Mouse (Mus musculus) E14TG2a.4 (cell line): Measurements from ENCODE around the gene Unc5b.

Source experiments
- CTCF ChIP-seq: conservative IDR thresholded peaks from 2 replicates; pipeline ENCODE4 v1.5.1; 2014; ENCODE audit warnings: low read length
- POU5F1 ChIP-seq: IDR thresholded peaks from 2 replicates; pipeline ENCODE4 v1.6.1; 2014; ENCODE audit warnings: low read length, borderline replicate concordance

DNA sequence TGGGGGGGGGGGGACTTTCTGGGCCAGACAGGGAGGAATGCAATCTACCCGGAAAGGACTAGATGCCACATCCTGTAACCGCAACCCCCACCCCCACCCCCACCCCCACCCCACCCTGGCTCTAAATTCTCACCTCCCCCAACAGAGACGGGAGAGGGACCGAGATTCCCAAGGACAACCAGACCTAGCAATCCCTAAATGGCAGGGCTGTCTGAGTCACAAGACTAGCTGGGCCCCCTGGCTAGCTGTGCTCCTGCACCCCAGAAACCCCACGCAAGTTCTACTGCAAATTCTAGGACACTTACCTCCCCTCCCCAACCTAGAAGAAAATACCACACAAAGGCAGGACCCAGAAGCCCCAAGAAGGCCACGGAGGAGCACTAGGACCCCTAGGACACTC is 16.3 kb downstream of the Unc5b start:
- TF ChIP-seq CTCF (no peak), POU5F1 (no peak)
